Mouse (Mus musculus): ENCODE data around the gene Syne3.
A peak's percentile ranks its signal among the peaks of the same experiment; 100 is the strongest.

Syne3 gene

DNA sequence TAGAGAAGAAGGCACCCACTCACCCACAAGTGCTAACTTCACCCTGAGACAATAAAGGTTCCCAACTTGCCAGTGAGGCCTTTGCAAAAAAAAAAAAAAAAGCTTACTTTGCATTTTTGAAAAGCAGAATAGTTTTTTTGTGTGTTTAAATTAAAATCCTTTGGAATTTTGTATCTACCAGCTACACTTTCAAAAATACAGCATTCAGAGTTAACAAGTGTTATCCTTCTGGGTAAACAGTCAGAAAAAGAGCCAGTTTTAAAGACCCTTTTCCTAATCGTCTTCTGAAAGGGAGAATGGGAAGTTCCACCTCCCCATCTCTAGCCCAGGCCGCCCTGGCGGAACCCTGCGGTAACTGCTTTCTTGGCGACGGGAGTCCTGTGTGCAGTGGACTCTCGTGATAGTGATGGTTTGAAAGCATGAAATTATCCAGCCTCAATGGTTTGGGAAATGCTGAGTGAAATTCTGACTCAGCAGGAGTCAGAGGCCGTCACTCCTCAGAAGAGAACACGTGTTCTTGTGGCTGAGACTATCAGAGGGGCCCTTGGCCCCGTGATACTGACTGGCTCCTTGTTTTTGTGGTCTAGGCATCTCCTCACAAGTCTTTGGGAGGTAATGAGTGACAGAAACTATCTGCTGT, 16.5 kb upstream of the Syne3 start:
- DNase-seq (ENCODE audit: low read depth, low spot score): peak; percentile 36

DNA sequence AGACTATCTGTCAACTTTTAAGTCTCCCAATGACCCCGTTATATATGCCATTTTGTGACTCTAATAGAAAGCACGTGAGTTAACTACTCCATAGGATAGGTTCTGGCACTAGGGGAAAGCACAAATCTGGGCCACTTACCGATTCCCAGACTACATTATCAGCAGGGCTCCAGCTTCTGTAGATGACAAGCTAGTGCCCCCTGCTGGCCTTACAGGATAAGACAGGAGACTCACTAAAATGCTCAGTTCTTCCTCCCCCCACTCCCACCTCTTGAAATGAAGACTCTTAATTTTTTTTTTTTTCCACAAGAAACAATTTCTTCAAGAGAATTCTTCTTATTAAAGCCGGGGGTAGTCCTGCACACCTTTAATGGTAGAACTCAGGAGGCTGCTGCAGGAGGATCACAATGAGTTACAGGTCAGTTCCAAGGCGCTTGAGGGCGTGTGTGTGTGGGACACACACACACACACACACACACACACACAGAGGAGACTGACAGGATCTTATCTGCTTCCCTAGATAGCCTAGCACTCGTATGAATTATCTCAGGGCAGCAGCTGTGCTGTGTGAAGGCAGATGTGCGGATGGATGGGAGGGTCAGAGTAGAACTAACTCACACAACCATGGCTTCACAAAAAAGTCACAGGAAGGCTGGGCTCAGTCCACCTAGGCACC, 15.8 kb upstream of the Syne3 start:
- peak; percentile 82 for DNase-seq (ENCODE audit: low read depth, low spot score)

DNA sequence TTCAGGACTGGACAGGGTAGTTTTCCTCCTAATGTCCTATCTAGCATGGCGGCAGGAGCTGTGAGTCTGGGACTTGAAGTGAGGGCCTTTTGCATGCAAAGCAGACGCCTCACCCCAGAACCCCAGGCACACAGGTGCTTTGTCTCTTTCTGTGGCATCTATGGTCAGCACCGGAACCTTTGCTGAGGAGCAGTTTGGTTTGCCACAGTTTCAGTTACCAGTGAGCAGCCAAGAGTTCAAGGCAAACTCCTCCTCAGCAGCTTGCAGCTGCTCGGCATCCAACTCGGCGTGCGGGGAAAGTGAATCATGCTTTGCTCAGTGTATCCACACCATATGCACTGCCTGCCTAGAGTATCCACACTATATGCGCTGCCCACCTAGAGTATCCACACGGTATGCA, 13.2 kb upstream of the Syne3 start:
- DNase-seq (ENCODE audit: low read depth, low spot score): peak; percentile 39

DNA sequence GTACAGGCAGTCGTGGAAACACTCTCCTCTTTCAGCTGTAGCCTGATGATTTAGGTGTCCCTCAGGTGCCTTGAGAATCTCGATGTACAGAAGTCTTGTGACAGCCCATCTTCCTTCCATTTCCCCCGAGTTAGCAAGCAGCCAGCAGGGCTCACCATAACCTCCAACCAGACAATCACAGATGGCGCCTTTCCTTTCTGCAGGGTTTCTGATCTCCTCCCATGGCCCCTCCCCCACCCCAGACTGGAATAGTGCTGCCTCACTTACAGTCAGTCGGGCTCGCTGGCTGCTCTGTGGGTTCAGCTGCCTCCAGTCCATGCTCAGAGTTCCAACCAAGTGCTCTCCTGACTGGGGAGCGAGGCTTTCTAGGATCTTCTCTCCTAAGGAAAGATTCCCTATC, 12.5 kb upstream of the Syne3 start:
- peak; percentile 80 for DNase-seq (ENCODE audit: low read depth, low spot score)

DNA sequence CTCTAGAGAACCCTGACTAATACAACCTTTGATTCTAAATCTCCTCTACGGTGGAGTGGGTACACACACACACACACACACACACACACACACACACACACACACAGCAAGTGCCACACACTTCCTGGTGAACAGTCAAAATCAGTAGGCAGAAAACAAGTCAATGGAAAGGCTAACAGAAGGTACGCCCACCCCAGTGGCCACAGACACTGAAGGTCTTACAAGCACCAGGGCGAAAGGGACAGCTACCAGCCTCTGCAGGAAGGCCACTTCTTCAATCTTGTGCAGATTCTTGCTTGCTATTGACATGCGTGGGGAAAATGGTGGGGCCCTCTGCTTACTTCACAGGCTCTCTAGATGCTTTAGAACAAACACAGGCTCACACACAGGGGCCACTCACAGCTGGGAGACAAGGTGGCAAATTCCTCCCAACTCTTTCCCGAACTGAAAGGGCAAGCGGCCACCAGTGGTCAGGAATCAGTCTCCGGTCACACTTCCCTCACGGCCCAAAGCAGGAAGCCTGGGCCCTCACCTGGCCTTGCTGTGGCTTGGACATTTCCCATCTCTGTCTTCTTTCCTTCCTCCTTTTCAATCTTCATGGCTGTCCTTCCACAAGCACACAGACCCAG, 11.9 kb upstream of the Syne3 start:
- DNase-seq (ENCODE audit: low read depth, low spot score): no peak

DNA sequence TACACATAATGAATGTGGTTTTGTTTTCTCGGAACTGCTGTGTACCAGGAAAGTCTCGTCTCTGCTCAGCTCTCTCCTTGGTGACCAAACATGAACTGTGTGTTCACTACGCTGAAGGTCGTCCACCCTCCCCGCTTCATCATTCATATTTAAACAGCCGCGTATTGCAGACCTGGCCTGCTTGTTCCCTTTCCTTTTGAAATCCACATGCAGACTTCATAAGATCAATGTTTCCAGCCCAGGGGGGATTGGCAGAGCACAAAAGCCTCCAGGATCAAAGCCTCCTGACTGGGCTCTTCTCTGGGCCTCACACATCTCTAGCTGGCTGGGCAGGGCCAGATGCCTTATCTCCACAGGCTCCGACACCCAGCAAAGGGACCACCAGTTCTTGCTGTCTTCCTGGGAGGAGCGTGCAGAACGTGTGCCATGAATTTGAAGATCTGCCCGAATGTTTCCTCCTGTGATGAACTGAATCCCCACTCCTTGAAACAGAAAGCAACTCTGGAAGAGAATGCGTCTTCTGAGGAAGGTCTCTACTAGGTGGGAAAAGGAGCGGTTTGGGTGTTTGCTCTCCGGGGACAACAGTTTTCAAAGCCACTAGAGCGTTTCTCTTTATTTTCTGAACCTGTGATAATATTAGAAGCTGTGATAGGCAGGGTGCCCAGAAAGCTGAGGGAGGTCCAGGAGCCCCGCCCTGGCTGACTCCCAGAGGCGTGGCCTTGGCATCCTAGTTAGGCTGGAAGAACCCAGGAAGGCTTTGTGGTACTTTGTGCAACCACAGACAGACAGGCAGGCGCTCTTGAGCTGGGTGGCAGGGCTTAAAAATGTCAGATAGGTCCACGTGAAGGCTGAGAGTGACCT, 10.0 kb upstream of the Syne3 start:
- DNase-seq (ENCODE audit: low read depth, low spot score): peak; percentile 41

DNA sequence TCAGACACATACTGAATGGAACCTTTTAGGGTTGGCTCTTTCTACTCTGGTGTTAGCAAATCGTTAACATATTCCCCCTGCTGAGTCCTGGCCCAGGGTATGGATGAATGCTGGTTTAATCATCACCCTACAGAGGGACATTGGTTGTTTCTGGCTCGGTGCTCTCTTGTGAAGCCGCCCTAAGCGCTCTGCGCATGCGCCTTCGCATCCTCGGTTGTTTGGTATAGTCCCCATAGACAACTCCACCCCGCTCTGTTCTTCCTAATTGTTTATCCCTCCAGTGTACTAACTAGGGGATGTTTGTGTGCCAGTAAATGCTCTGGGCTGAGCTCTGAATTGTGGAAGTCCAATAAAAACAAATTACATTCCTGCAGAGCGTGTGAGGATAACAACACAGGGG, 7.0 kb upstream of the Syne3 start:
- peak; percentile 26 for DNase-seq (ENCODE audit: low read depth, low spot score)

DNA sequence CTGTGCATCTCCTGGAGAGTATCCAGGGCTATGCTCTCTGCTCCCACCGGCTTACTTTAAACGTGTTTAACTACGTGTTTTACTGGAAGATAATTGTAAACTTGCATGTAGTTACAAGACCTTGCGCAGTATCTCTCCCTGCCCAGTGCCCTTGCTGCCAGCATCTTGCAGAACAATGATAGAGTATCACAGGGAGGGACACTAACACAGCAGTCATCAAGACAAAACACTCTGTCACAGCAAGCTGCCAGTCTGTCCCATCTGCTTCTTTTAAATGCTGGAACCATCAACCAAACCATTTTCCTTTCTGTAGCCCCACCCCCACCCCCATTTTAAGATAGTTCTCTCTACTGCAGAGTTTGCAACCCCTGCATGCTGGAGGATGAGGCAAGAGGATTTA, 6.6 kb upstream of the Syne3 start:
- DNase-seq (ENCODE audit: low read depth, low spot score): no peak

DNA sequence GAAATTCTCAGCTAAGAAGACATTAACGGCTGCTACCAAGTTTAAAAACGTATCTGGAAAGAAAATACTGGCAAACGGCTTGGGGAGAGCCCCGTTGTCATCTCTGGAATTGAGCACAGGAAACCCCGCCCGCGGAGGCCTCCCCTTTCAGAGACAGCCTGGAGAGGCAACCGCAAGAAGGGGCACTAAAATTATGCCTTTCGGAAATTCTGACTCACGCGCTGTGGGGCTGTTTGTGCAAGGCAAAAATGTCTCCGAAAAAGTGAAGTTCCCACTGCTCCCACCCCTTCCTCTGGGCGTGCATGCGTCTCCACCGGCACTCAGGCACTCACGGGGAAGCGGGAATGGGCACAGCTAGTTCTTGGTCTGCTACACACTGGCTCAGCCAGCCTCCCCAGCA, 3.5 kb upstream of the Syne3 start:
- peak; percentile 20 for DNase-seq (ENCODE audit: low read depth, low spot score)

DNA sequence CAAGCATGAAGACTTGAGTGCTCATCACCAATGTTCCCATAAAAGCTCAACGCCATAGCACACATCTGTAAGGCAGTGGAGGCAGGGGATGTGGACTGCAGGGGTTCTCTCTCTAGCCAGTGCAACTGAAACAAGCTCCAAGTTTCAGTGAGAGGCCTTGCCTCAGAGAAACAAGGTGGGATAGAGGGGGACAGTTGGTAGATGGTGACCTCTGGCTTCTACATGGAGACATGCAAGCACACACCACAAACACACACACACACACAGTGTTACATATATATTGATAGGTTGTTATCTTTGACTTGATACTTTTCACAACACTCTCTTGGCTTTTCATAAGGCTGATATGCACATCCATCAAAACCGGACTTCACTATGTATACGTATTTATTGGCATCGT, 2.7 kb upstream of the Syne3 start:
- DNase-seq (ENCODE audit: low read depth, low spot score): no peak

DNA sequence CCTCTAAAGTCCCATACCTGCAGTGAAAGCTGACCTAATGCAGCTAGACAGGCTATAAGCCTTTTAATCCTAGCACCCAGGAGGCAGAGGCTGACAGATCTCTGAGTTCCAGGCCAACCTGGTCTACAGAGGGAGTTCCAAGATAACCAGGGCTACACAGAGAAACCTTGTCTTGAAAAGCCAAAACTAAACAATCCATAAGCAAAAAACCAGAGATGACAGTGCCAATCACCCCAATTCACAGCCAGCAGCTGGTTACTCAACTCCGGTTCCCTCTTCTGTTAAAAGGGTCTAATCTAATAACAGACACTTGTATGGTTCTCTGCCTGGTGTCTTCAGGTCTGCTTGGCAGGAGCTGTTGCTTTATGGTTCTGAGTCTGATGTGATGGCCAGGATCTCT, 2.0 kb upstream of the Syne3 start:
- no peak for DNase-seq (ENCODE audit: low read depth, low spot score)

DNA sequence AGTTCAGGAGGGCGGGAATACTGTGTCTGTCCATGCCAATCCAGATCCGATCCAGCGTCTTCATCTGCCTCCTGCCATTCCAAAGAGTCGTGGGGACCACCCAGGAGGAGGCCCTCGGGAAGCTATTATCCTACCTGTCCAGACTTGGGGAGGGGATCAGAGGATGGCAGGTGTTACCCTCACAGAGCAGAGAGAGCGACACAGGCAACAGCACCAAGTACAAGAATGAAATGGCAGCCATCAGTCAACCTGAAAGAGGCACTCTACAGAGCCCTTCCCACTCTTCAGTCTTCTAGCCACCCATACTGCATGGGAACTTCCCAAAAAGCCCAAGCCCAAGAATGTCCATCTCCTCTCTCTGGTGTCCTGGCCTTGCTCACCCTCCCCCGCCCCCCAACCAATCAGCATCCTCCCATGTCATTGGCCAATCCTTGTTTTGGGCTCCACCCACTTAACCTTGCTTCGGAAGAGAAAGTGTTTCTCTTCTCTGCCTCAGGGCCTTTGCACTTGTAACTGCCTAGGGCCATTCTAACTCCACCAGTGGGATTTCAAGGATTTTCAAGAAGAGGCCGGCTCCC, 693 bp upstream of the Syne3 start:
- DNase-seq (ENCODE audit: low read depth, low spot score): peak; percentile 61

DNA sequence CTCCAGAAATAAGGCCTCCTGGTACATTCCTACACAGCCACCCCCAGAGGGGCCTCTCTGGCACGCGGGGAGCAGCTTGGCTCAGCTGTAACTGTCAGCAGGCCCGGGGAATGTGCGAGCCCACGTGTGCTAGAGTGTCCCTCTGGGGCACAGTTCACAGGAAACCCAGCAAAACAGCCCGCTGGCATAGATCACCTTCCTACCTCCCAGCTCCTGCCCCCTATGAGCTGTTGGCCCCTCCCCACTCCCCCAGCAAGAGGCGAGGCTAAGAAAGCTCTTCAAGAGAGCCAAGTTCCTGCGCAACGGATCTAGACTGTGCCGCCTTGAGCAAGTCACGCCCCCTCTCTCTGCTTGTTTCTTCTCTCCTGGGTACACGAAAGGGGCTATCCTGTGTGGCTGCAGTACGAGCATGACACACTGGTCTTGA, 844 bp downstream of the Syne3 start:
- peak; percentile 66 for DNase-seq (ENCODE audit: low read depth, low spot score)

DNA sequence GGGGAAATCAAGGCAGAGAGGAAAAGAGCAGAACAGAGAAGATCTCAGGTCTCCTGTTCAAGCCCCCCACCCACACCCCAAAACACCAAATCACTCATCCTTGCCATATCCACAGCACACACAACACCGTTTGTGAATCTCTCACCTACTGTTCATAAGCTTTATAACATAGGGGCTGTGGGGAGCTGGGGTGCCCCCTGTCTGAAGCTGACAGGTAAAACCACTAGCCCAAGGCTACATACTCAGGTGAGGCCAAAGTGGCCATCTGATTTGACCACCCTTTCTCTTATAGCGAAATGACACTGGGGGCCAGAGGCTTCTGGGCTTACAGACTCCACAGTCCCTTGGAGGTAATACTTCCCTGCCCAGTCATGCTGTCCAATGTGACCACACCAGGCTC, 1.5 kb downstream of the Syne3 start:
- no peak for DNase-seq (ENCODE audit: low read depth, low spot score)

DNA sequence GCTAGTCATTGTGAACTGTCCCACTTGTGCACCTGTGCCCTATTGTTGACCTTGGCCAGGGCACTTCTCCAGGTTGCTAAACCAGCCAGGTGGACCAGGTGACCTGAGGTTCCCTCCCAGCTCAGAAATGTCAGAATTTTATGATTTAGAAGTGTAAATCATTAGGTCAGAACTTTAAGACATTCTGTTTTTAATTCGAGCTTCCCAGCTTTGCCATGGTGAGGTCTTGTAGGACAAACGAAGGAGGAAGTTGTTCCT, 4.0 kb downstream of the Syne3 start:
- no peak for DNase-seq (ENCODE audit: low read depth, low spot score)

DNA sequence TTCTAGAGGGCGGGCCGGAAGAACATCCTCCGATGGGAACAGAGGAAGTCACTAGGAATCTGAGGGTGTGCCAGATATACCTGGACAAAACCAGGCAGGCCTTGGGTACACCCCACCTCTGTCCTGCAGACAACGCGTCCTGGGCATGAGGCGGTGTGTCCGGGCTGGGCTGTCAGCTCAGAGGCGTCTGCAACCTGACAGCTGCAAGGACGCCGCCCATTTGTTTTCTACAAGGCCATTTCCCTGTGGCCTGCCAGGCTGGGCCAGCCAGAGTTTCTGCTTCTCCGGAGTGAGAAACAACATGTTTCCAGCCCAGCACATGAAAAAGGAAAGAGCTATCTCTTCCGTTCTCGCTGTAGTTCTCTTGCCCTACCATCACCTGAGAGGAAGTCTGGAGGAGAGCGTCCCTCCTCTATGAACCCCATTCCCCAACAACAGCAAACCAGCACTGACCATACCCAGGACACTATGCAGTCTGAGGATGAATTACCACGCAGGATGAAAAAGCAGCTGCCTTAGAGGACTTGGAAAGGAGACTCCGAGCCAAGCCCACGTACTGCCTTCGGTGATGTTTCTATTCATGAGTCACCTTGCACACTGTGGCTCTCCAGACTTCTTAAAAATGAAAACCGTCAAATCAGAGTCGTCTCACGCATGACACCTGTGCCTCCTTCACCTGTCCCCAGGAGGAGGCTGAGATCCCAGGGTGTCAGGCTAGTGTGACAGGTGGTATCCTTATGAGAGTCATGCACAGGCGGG, 4.5 kb downstream of the Syne3 start:
- no peak for DNase-seq (ENCODE audit: low read depth, low spot score)

DNA sequence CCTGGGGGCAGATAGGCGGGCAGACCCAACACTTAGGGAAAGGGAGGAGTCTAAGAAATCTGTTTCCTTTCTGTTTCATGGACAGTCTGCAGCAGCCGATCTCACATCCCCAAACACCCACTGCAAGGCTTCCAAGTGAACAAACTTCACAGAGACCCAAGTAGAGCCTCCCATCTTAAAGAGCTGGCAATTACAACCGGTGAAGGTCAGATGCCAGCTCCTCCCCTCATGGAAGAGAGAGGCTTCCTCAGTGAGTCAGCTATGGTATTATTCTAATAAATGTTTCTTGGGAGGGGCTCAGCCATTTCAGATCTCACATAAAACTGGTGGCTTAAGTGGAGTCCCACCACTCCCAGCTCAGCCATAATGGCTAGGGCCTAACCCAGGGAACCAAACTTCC, 5.9 kb downstream of the Syne3 start:
- no peak for DNase-seq (ENCODE audit: low read depth, low spot score)

DNA sequence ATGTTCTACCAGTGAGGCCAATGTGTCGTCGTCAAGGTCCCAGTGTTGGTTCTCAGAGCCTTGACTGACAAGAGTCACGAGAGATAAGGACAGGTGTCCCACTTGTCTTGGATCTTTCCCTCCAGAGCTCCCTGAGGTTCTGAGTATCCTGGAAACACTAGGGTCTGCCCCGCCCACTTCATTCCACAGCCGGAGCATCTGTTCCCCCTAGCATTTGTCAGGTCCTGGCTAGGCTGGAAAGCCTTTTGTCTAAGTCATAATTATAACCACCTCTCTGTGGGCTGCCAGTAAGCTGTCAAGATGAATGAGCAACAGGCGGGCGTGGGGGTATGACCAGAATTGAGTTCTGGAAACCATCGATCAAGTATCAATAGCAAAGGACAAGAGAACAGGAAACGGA, 6.5 kb downstream of the Syne3 start:
- peak; percentile 54 for DNase-seq (ENCODE audit: low read depth, low spot score)

DNA sequence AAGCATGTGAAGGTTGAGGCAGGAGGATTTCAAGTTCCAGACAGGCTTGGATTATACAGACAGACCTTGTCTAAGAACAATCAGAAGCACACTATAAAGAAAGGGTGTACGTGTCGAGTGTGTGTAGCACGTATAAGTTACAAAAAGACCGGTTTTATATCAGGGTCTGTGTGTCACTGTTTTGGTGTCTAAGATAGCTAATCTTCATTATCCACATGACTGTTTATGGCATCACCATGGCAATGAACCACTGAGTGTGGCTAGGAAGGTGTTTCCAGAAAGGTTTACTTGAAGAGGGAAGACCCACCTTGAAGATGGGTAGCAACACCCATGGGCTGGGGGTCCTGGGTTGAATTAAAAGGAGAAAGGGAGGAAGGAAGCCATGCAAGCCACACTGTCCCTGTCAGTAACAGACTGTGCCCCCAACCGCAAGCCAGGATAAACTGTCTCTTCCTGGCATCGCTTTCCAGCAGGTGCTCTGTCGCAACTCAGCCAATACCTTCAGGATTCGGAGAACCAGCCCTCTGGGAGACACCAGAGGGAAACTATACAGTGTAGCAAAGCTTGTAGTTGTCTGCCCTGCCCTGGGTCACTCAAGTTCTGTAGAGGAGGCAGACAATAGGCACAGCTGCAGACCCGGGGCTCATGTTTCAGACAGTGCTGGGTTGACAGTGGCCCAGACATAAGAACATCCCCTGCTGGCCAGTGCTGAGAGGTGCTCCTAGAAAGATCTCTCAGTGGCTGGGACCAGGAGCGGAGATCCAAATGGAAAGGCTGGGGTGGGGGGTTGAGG, 7.1 kb downstream of the Syne3 start:
- DNase-seq (ENCODE audit: low read depth, low spot score): peak; percentile 64

DNA sequence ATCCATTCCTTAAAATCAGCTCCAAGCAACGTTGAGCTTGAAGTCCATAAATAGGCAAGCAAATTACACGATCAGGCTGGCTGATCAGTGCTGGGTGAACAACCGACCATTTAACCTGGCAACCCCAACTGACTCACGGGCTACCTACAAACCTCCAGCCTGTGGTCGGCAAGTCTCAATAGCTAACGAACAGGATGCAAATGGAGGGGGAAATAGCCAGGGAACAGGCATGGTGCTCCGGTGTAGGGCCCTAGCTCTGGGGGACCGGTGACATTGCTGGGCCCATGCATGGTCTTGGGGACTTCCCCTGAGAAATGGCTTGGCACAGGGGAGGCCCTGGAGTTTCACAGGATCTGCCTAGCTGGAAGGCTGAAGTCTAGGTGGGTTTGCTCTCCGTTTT, 8.3 kb downstream of the Syne3 start:
- no peak for DNase-seq (ENCODE audit: low read depth, low spot score)

Measured in R1 (cell line).